Mouse (Mus musculus) A20 (cell line): ENCODE results near the gene Gng2.

ENCODE experiments used
- DNase-seq: peaks from one replicate; pipeline ENCODE4 v3.0.0-alpha.2; 2011; ENCODE audit warnings: low read depth, low spot score

The Gng2 gene

DNA sequence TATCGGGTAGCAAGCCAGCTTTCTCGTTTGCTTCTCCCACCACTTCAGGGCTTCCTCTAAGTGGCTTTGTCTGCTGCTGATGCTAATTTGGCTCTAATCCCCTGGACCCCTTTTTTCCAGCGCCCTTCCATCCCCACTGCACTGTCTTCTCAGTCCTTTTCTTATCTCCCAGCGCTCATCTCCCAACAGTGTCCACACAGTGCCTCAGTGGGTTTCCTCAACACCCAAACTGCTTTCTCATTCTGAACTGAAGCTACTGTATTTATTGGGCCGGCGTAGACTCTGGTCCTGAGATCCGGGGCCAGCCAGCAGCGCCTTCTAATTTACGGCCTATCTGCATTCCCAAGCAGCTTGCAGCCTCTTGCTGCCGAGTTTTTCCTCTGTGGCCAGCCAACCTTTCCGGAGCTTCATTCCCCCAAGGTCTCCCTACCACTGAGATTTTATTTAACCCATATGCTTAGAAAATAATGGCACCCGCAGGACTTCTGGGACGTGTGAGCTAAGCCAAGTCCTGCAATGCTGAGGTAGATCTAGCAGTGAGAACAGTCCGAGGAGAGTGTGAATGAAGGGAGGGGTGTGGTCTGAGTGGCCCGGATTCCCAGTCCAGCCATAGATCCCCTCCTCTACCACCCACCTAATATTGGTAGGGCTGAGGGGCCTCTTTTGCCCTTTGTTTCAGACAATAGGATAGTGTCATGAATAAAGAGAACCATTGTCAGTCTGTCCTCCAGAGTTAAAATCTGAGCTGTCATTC is at the start of gene Gng2:
Gene Gng2, minus strand, starts transcription at position 357 of the 754 bp plus-strand sequence.
- no peak for DNase-seq

DNA sequence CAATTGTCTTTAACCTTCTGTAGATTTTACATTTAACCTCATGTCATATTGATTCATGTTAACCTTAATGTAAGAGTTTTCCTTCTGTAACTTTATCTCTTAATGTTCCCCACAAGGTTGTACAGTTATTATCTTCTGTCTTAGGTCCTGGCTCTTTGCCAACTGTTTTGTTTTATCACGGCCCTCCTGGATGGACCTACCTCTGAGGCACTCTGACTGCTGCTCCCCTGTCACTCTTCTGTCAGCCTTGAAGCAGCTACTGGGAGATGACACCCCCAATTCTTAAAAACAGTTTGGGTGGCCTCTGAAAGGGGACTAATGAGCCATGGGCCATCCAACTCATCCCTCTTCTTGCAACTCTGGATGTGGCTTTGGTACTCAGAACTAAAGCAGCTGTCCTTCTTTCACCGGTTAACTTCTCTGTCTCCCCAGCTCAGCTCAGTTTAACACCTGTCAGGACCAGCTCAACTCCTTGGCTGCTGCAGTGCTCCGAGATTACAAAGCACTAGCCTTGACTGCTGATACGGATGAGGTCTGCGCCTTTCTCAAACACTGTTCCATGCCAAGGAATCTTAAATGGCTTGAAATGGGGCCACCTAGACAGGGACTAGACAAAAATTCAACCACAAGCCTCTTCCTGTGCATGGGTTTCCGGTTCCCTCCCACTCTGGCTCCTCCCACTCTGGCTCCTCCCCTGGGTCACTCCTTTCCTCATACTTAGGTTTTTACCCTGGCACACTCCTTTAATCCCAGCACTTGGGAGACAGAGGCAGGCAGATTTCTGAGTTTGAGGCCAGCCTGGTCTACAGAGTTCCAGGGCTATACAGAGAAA is 47.7 kb upstream of the Gng2 start:
- DNase-seq, result peak; percentile 41

DNA sequence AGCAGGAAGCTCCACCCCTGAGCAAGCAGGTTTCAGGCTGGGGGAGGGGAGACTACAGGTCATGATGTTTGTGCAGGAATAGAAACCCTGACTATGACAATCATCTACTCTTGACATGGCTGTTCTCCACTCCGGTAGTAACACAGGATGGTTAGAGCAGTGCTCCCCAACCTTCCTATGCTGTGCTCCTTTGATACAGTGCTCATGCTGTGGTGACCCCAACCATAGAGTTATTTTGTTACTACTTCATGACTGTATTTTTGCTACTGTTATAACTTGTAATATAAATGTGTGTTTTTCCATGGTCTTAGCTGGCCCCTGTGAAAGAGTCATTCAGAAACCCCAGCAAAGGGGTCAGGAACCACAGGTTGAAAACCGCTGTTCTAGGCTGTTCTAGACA is 46.5 kb upstream of the Gng2 start:
- DNase-seq, result no peak

- no peak for DNase-seq
Measured at GRCm38 (mm10) chr14:20019486-20019885, 42.1 kb upstream of the Gng2 start.

DNA sequence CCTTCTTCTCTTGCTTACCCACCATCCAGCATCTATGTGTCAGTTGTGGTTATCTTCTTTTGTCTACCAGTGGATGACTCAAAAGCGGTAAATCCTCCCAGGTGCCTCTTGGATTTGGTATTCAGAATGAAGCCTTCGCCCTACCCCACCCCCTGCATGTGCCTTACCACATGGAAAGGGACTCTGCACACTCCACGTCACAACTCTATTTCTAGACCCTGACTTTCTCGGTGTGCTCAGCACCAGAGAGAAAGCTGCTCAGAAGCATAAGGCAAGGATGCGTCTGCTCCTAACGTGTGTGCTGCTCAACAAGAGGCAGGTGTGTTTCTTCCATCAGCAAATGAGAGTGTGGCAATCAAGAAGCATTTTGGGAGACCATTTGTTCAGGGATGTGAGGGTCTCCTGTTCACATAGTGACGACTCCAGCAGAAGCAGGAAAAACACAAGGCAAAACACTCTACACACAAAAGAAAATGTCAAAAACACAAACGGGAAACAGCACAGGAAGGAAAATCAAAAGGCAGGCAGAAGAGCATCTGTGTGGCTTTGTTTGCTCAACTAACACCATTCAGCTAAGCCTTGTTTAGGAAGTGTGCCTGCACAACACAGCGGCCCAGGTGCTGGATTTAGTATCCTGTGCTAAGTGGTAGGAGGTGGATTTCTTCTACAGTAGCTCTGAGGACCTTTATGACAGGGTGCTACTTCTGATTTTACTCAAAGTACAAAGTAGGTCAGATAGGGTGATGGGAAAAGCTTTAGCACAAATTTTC is 35.3 kb upstream of the Gng2 start:
- DNase-seq, result no peak

DNA sequence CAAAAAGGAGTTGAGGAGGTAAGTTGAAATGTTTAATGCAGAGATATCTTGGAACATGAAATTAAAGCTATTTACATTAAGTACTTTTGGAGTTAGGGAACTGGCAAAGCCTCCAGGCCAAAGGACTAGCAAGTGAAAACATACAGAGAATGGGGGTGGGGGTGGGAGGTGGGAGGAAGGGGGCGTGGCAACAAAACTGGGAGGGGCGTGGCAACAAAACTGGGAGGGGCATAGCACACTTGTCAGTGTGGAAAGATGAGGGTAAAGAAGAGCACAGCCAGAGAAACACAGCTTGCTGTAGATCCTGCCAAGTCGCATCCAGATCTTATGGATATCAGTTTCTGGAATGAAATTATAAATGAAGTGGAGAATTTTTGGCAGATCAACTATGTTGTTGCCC is 30.0 kb upstream of the Gng2 start:
- no peak for DNase-seq

- no peak for DNase-seq
Measured at GRCm38 (mm10) chr14:20004777-20005289, 27.4 kb upstream of the Gng2 start.

DNA sequence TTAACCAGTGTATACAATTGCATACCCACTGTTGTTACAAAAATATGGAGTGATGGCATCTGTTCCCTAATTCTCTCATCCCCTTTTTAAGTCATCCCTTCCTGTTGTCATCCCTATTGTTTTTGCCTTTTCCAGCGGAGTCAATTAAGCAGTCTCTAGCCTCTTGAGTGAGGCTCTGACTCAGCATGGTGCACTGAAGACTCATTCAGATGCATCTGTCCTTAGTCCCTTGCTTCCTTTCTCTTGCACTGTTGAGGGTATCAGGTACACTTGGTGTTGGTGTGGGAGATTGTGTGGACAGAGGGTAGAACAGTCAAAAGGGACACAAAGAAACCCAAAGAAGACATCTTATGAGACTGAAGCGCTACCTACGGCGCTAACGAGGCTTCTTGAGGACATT is 19.4 kb upstream of the Gng2 start:
- DNase-seq, result no peak

DNA sequence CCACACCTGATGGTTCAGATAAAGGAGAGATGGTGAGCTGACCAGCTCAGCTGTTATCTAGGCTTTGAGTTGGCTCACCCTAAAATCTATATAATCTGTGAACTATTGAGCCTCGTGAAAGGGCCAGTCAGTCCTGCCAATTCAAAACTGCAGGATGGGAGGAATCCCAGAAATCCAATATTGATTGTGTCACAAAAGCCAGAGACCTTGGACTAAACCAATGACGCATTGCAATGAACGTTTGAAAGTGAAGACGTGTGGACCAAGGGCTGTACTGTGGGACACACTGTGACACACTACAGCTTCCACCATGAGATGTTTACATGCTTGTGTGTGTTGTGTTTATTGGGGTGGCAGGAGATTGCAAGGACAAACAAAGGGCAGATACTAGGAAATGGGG is 18.5 kb upstream of the Gng2 start:
- DNase-seq, result no peak

DNA sequence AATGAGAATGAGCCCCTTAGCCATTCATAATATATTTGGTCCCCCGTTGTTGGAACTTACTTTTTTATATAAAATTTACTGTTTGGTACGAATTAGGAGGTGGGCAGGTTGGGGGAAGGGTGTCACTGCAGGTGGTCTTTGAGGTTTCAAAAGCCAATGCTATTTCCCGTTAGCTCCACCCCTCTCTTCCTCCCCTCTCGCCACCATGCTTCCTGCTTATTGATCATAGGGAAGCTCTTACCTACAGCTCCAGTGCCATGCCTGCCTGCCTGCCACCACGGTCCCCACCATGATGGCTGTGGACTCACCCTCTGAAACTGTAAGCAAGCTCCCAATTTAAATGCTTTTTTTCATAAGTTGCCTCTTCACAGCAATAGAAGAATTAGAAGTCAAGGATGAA is 16.6 kb upstream of the Gng2 start:
- no peak for DNase-seq

- DNase-seq, result no peak
Measured at GRCm38 (mm10) chr14:19993570-19993883, 16.1 kb upstream of the Gng2 start.

GRCm38 (mm10) chr14:19992873-19993569 is 15.6 kb upstream of the Gng2 start:
- DNase-seq, result no peak

DNA sequence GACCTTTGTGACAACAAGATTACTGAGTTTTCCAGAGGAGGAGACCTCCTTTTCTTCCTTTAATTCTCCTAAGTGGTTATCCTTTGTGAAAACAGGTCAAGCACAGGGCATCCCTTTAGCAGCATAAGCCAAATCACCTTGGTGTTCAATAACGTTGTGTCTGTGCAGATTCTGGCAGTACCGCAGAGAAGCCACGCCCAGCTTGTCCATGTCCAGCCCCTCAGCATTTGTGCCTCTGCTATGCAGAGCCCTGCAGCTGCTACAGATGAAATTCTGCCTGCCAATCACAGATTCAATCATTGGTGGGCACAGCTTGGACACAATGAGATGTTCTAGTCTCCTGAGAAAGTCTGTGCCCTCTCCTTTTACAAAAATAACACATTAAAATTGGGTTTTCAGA is 14.4 kb upstream of the Gng2 start:
- no peak for DNase-seq

DNA sequence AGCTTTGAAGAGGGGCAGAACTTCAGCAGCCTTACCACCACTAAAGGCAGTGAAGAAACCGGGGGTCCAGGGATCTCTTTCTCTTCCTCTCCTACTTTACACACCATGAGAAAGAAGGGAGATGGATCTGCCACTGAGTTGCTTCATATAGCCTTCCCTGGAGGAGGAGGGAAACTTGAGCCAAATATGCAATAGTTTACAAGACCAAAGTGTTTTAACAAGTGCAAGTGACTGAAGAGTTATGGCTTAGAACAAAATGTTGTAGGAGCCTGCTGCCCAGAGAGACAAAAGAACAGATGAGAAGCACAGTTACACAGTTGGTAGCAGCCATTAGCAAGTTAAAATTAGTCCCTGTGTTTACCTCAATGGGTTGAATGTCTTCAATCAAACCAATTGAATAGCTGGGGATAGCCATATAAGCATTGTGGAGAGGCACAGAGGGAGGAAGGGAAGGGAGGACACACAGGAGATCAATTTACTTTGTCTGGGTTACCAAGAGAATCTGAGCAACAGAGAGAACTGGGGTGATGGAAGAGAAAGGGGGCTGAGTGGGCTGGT is 13.1 kb upstream of the Gng2 start:
- DNase-seq, result no peak

DNA sequence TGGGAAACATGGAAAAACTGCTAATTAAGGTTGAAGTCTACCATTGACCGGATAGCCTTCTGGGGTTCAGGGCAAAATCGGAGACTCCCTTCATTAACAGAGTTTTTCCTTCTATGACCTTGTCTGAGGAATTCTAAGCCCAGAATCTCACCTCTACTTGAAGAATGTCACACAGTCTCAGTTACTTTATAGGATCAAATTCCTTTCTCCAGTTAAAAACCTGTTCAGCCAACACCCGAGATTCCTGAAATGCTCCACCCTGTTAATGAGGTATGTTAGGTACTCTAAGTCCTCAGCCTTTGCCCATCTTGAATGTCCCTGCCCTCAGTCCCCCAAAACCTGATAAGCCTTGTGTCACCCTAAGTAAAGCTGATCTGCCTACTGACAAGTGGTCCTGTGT is 11.0 kb upstream of the Gng2 start:
- DNase-seq, result no peak

GRCm38 (mm10) chr14:19987358-19987834 is 10.0 kb upstream of the Gng2 start:
- DNase-seq, result no peak

GRCm38 (mm10) chr14:19986614-19987357 is 9.4 kb upstream of the Gng2 start:
- peak; percentile 88 for DNase-seq

GRCm38 (mm10) chr14:19985912-19986613 is 8.6 kb upstream of the Gng2 start:
- peak; percentile 70 for DNase-seq

- peak; percentile 60 for DNase-seq
Measured at GRCm38 (mm10) chr14:19985107-19985911, 7.9 kb upstream of the Gng2 start.
